Mouse (Mus musculus): ENCODE measurements at regions not wholly inside any gene's neighbourhood (a gene's known extent, or its start where the extent isn't known, plus 50 kb on each side); places are given as distances from the start of the nearest gene placed in this dataset.

GRCm38 (mm10) chr6:117366563-117366962 is 198.2 kb downstream of the Cxcl12 start:
- H3K27ac ChIP-seq (ENCODE audit: insufficient read depth, low read depth, low read length), result no peak overlapping the region
- no peak overlapping the region for H3K4me3 ChIP-seq (ENCODE audit: insufficient read depth, low read length)
- no peaks in the 10 kb centered on the region for H3K4me1 ChIP-seq (ENCODE audit: control insufficient read depth, insufficient read depth, low read length)
- no peak for TF ChIP-seq CTCF (IDR thresholded peaks at IDR 0.05; ENCODE audit: low read depth, low read length)
- TF ChIP-seq POLR2A (IDR thresholded peaks at IDR 0.05; ENCODE audit: borderline replicate concordance, low read depth, low read length), result no peak

GRCm38 (mm10) chr6:117375989-117376388 is 207.7 kb downstream of the Cxcl12 start:
- no peak overlapping the region for H3K4me3 ChIP-seq (ENCODE audit: insufficient read depth, low read length)
- no peak overlapping the region for H3K27ac ChIP-seq (ENCODE audit: insufficient read depth, low read depth, low read length)
- peak; percentile 28; the same call in 1 of the 2 replicates for TF ChIP-seq CTCF (IDR thresholded peaks at IDR 0.05; ENCODE audit: low read depth, low read length)
- no peak for TF ChIP-seq POLR2A (IDR thresholded peaks at IDR 0.05; ENCODE audit: borderline replicate concordance, low read depth, low read length)
- peaks cover 3% of the 10 kb centered on the region for H3K4me1 ChIP-seq (ENCODE audit: control insufficient read depth, insufficient read depth, low read length)

GRCm38 (mm10) chr6:117379904-117380303 is 211.6 kb downstream of the Cxcl12 start:
- TF ChIP-seq CTCF (IDR thresholded peaks at IDR 0.05; ENCODE audit: low read depth, low read length) (no peak), POLR2A (IDR thresholded peaks at IDR 0.05; ENCODE audit: borderline replicate concordance, low read depth, low read length) (no peak)
- Histone ChIP-seq H3K4me3 (ENCODE audit: insufficient read depth, low read length) (no peak overlapping the region), H3K27ac (ENCODE audit: insufficient read depth, low read depth, low read length) (no peak overlapping the region), H3K4me1 (ENCODE audit: control insufficient read depth, insufficient read depth, low read length) (peaks cover 3% of the 10 kb centered on the region)

GRCm38 (mm10) chr6:117390233-117390848 is 222.0 kb downstream of the Cxcl12 start:
- no peak overlapping the region for H3K27ac ChIP-seq (ENCODE audit: insufficient read depth, low read depth, low read length)
- no peaks in the 10 kb centered on the region for H3K4me1 ChIP-seq (ENCODE audit: control insufficient read depth, insufficient read depth, low read length)
- no peak for TF ChIP-seq CTCF (IDR thresholded peaks at IDR 0.05; ENCODE audit: low read depth, low read length)
- no peak for TF ChIP-seq POLR2A (IDR thresholded peaks at IDR 0.05; ENCODE audit: borderline replicate concordance, low read depth, low read length)
- no peak overlapping the region for H3K4me3 ChIP-seq (ENCODE audit: insufficient read depth, low read length)

- Histone ChIP-seq H3K4me1 (ENCODE audit: control insufficient read depth, insufficient read depth, low read length) (no peaks in the 10 kb centered on the region), H3K4me3 (ENCODE audit: insufficient read depth, low read length) (no peak overlapping the region), H3K27ac (ENCODE audit: insufficient read depth, low read depth, low read length) (no peak overlapping the region)
- TF ChIP-seq CTCF (IDR thresholded peaks at IDR 0.05; ENCODE audit: low read depth, low read length), result no peak
- TF ChIP-seq POLR2A (IDR thresholded peaks at IDR 0.05; ENCODE audit: borderline replicate concordance, low read depth, low read length), result no peak
Measured at GRCm38 (mm10) chr6:117393480-117393879, 225.1 kb downstream of the Cxcl12 start.

- Histone ChIP-seq H3K4me1 (ENCODE audit: control insufficient read depth, insufficient read depth, low read length) (no peaks in the 10 kb centered on the region), H3K27ac (ENCODE audit: insufficient read depth, low read depth, low read length) (no peak overlapping the region), H3K4me3 (ENCODE audit: insufficient read depth, low read length) (no peak overlapping the region)
- TF ChIP-seq POLR2A (IDR thresholded peaks at IDR 0.05; ENCODE audit: borderline replicate concordance, low read depth, low read length) (no peak), CTCF (IDR thresholded peaks at IDR 0.05; ENCODE audit: low read depth, low read length) (no peak)
Measured at GRCm38 (mm10) chr6:117405589-117406311, 237.4 kb downstream of the Cxcl12 start.

- Histone ChIP-seq H3K4me1 (ENCODE audit: control insufficient read depth, insufficient read depth, low read length) (no peaks in the 10 kb centered on the region), H3K27ac (ENCODE audit: insufficient read depth, low read depth, low read length) (no peak overlapping the region), H3K4me3 (ENCODE audit: insufficient read depth, low read length) (no peak overlapping the region)
- TF ChIP-seq POLR2A (IDR thresholded peaks at IDR 0.05; ENCODE audit: borderline replicate concordance, low read depth, low read length) (no peak), CTCF (IDR thresholded peaks at IDR 0.05; ENCODE audit: low read depth, low read length) (no peak)
Measured at GRCm38 (mm10) chr6:117406312-117406595, 237.9 kb downstream of the Cxcl12 start.

GRCm38 (mm10) chr6:117406757-117407156 is 238.4 kb downstream of the Cxcl12 start:
- Histone ChIP-seq H3K4me1 (ENCODE audit: control insufficient read depth, insufficient read depth, low read length) (no peaks in the 10 kb centered on the region), H3K27ac (ENCODE audit: insufficient read depth, low read depth, low read length) (no peak overlapping the region), H3K4me3 (ENCODE audit: insufficient read depth, low read length) (no peak overlapping the region)
- TF ChIP-seq POLR2A (IDR thresholded peaks at IDR 0.05; ENCODE audit: borderline replicate concordance, low read depth, low read length) (no peak), CTCF (IDR thresholded peaks at IDR 0.05; ENCODE audit: low read depth, low read length) (no peak)

GRCm38 (mm10) chr6:117407206-117407858 is 239.0 kb downstream of the Cxcl12 start:
- no peak for TF ChIP-seq CTCF (IDR thresholded peaks at IDR 0.05; ENCODE audit: low read depth, low read length)
- TF ChIP-seq POLR2A (IDR thresholded peaks at IDR 0.05; ENCODE audit: borderline replicate concordance, low read depth, low read length), result no peak
- Histone ChIP-seq H3K4me1 (ENCODE audit: control insufficient read depth, insufficient read depth, low read length) (no peaks in the 10 kb centered on the region), H3K4me3 (ENCODE audit: insufficient read depth, low read length) (no peak overlapping the region), H3K27ac (ENCODE audit: insufficient read depth, low read depth, low read length) (no peak overlapping the region)

- no peak overlapping the region for H3K27ac ChIP-seq (ENCODE audit: insufficient read depth, low read depth, low read length)
- TF ChIP-seq POLR2A (IDR thresholded peaks at IDR 0.05; ENCODE audit: borderline replicate concordance, low read depth, low read length), result no peak
- no peak for TF ChIP-seq CTCF (IDR thresholded peaks at IDR 0.05; ENCODE audit: low read depth, low read length)
Measured at GRCm38 (mm10) chr6:117407953-117408352, 239.6 kb downstream of the Cxcl12 start.

More at GRCm38 (mm10) chr6:117407953-117408352, 239.6 kb downstream of the Cxcl12 start:
- Histone ChIP-seq H3K4me1 (ENCODE audit: control insufficient read depth, insufficient read depth, low read length) (no peaks in the 10 kb centered on the region), H3K4me3 (ENCODE audit: insufficient read depth, low read length) (no peak overlapping the region)
